Mouse (Mus musculus) liver, embryonic 14.5 days (tissue): ENCODE results near the gene Ppp1r21.

Experiments used
- CTCF ChIP-seq: IDR thresholded peaks from 2 replicates; pipeline ENCODE4 v1.5.1; 2016; ENCODE audit warnings: antibody characterized with exemption, low read depth, control low read depth
- EP300 ChIP-seq: IDR thresholded peaks from 2 replicates; pipeline ENCODE4 v1.6.1; 2016; ENCODE audit warnings: antibody characterized with exemption, low read depth

- no peak for TF ChIP-seq EP300
- TF ChIP-seq CTCF: no peak
These were observed 96.0 kb downstream of the Ppp1r21 start for GRCm38 (mm10) chr17:88625931-88626330.
